Mouse (Mus musculus) midbrain, embryonic 15.5 days (tissue): ENCODE measurements around the gene Tmem52b. TPM values are rescaled to one million over a fixed set of nuclear protein-coding genes. Genes with fewer than 3 reads are reported as not detected.

Experiments
- ATAC-seq: fragments of 200-750 bp; cut with Nextera tagmentation; replicated peaks from 2 replicates; pipeline ENCODE4 v1.8.0; 2017; ENCODE audit warnings: moderate TSS enrichment
- H3K27ac ChIP-seq: fragments of 300-500 bp; sonication (generic); 2 replicates; pipeline ENCODE4 v1.5.1; 2015; ENCODE audit warnings: mild to moderate bottlenecking, inconsistent platforms
- H3K27me3 ChIP-seq: fragments of 300-500 bp; sonication (generic); replicated peaks from 2 replicates; pipeline ENCODE4 v1.6.1; 2015; ENCODE audit warnings: inconsistent platforms
- H3K36me3 ChIP-seq: fragments of 300-500 bp; sonication (generic); replicated peaks from 2 replicates; pipeline ENCODE4 v1.6.1; 2015; ENCODE audit warnings: inconsistent platforms
- H3K4me1 ChIP-seq: fragments of 300-500 bp; sonication (generic); 2 replicates; pipeline ENCODE4 v1.6.1; 2015; ENCODE audit warnings: inconsistent platforms
- H3K4me2 ChIP-seq: fragments of 300-500 bp; sonication (generic); 2 replicates; pipeline ENCODE4 v1.6.1; 2015; ENCODE audit warnings: inconsistent platforms, mild to moderate bottlenecking, moderate library complexity
- H3K4me3 ChIP-seq: fragments of 300-500 bp; sonication (generic); 2 replicates; pipeline ENCODE4 v1.5.1; 2015; ENCODE audit warnings: mild to moderate bottlenecking, inconsistent platforms
- H3K9ac ChIP-seq: fragments of 300-500 bp; sonication (generic); 2 replicates; pipeline ENCODE4 v1.6.1; 2015; ENCODE audit warnings: mild to moderate bottlenecking, inconsistent platforms
- H3K9me3 ChIP-seq: fragments of 300-500 bp; sonication (generic); 2 replicates; pipeline ENCODE4 v1.6.1; 2016; ENCODE audit warnings: inconsistent platforms
- WGBS: fragments of 180-500 bp; shearing (Covaris S2); methylation state at CpG from one replicate; pipeline ENCODE4 v1.1.7; 2015; ENCODE audit warnings: mixed read lengths; 5-methylcytosine and 5-hydroxymethylcytosine counted together
- polyA plus RNA-seq: library from polyadenylated mRNA; unstranded; fragments of >200 nt; fragmentation: Nextera tagmentation; extraction: Ambion mirVana; gene quantifications from 2 replicates; pipeline ENCODE4 v1.2.1, GENCODE M21; 2015

Tmem52b gene
- polyA plus RNA-seq, 1 experiment from 2014 or later, result 0.32 TPM

GRCm38 (mm10) chr6:129559641-129560027 is 47.3 kb downstream of the Tmem52b start:
- peak; percentile 34 for ATAC-seq

GRCm38 (mm10) chr6:129565257-129565656 is 52.9 kb downstream of the Tmem52b start:
- H3K4me1 ChIP-seq, result no peaks in the 10 kb centered on the region
- no peak overlapping the region for H3K27ac ChIP-seq
- H3K9ac ChIP-seq, result no peak overlapping the region
- no peak overlapping the region for H3K4me2 ChIP-seq
- no peaks in the 10 kb centered on the region for H3K36me3 ChIP-seq
- no peak for ATAC-seq
- H3K27me3 ChIP-seq, result no peaks in the 10 kb centered on the region
- no peaks in the 10 kb centered on the region for H3K9me3 ChIP-seq
- no peak overlapping the region for H3K4me3 ChIP-seq
- 76% methylated on average over 2 of the region's 2 CpGs for WGBS

More at GRCm38 (mm10) chr6:129559641-129560027, 47.3 kb downstream of the Tmem52b start:
- Histone ChIP-seq H3K27me3 (no peaks in the 10 kb centered on the region), H3K4me1 (peaks cover 3% of the 10 kb centered on the region; the same call in 1 of the 2 replicates), H3K9me3 (no peaks in the 10 kb centered on the region), H3K4me2 (no peak overlapping the region), H3K36me3 (no peaks in the 10 kb centered on the region), H3K27ac (no peak overlapping the region), H3K9ac (no peak overlapping the region), H3K4me3 (no peak overlapping the region)
- WGBS, result 65% methylated on average over 4 of the region's 4 CpGs

Other genes starting within 250 kb of the Tmem52b start
- not detected in 2 replicates for gene Cd69, start 237.1 kb upstream of the Tmem52b start, polyA plus RNA-seq
- not detected in 2 replicates for gene 4922502D21Rik, start 180.8 kb upstream of the Tmem52b start, polyA plus RNA-seq
- gene Clec12a, start 169.9 kb upstream of the Tmem52b start, polyA plus RNA-seq, result 0.17 and 0.38 TPM in 2 replicates
- 0.14 and 0.37 TPM in 2 replicates for gene Clec12b, start 126.7 kb upstream of the Tmem52b start, polyA plus RNA-seq
- gene Clec1b, start 115.3 kb upstream of the Tmem52b start, polyA plus RNA-seq, result 0.97 and 1.6 TPM in 2 replicates
- gene Clec9a, start 103.7 kb upstream of the Tmem52b start, polyA plus RNA-seq, result 0.19 and 0.35 TPM in 2 replicates
- gene Clec1a, start 60.6 kb upstream of the Tmem52b start, polyA plus RNA-seq, result 1.6 TPM in 2 replicates
- not detected in 2 replicates for gene Olr1, start 5.4 kb upstream of the Tmem52b start, polyA plus RNA-seq
- 201 TPM in 2 replicates for gene Gabarapl1, start 20.6 kb downstream of the Tmem52b start, polyA plus RNA-seq
- not detected in 2 replicates for gene Klre1, start 65.3 kb downstream of the Tmem52b start, polyA plus RNA-seq
- not detected in 2 replicates for gene Klrd1, start 79.2 kb downstream of the Tmem52b start, polyA plus RNA-seq
- gene Klrk1, start 111.3 kb downstream of the Tmem52b start, polyA plus RNA-seq, result 0.26 and 0.31 TPM in 2 replicates
- not detected in 2 replicates for gene Klrc3, start 130.8 kb downstream of the Tmem52b start, polyA plus RNA-seq
- gene Klrc2, start 148.1 kb downstream of the Tmem52b start, polyA plus RNA-seq, result not detected in 2 replicates
- not detected in 2 replicates for gene Klrc1, start 166.4 kb downstream of the Tmem52b start, polyA plus RNA-seq
- gene Klri1, start 204.6 kb downstream of the Tmem52b start, polyA plus RNA-seq, result not detected in 2 replicates
- gene Klri2, start 227.9 kb downstream of the Tmem52b start, polyA plus RNA-seq, result not detected in 2 replicates